Mouse (Mus musculus): ENCODE data around the gene Arhgap10.

Arhgap10 gene

DNA sequence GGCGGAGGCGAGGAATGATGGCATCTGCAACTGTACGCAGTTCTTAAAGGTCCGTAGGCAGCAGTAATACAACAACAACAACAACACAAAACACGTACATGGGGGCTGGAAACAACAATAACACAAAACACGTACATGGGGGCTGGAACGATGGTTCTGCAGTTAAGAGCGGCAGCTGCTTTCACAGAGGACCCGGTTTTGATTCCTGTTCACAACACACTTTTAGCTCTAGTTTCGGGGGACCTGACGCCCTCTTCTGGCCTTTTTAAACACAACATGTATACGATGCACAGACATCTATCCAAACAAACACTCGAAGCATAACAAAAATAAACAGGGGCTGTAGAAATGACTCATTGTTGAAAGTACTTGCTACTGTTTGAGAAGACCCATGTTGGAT, 110.9 kb downstream of the Arhgap10 start:
- no peak for DNase-seq (ENCODE audit: low spot score in 2 of 2)

DNA sequence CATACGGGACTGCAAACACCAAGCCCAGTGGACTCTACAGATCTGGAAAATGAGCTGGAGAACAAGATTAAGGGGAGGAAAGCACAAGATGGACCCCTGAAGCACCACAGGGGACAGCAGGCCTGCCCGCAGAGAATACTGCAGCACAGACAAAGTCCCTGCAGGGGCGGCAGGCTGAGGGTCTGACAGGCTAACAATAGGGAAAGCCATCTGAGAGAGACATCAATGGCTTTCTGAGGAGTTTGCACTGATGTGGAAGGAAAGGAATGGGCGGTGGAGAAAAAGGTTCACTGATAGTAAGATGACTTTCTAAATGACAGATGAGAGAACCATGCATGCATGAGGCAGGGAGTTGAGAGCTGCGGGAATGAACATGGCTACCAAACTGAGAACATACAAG, 111.3 kb downstream of the Arhgap10 start:
- DNase-seq (ENCODE audit: low spot score in 2 of 2): no peak

DNA sequence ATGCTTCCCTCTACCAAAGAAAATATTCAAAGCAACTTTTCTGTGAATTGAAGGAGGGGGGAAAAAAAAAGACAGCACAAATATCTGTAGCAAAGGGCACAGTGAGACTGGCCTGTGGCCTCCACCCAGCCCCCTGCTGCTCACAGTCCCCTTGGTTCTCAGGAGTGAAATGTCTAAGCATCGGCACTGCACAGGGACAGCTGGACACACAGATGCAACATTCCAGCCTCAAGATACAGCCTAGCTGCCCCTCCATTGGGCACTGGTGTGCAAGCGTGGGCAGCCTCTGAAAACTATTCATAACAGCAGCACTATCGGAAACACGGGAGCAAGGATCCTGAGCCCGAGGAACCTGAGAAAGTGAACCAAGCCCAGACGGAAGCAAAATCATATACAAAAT, 113.7 kb downstream of the Arhgap10 start:
- no peak for DNase-seq (ENCODE audit: low spot score in 2 of 2)

DNA sequence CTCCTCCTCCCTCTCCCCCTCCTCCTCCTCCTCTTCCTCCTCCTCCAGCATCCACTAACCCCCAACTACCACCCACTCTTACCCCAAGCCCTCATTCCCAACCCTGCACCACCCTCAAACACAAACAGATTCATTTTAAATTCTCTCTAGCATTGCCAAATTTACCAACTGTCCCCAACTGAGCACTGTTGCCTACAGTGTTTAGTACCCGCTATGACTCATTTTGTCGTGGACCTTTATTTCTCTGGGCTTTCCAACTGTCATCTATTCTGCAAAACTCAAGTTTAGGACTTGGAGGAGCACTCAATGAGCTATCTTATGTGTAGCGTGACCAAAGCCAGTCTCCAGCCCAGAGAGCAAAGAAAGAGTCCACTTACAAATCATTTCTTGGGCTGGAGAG, 115.8 kb downstream of the Arhgap10 start:
- DNase-seq (ENCODE audit: low spot score in 2 of 2): no peak

DNA sequence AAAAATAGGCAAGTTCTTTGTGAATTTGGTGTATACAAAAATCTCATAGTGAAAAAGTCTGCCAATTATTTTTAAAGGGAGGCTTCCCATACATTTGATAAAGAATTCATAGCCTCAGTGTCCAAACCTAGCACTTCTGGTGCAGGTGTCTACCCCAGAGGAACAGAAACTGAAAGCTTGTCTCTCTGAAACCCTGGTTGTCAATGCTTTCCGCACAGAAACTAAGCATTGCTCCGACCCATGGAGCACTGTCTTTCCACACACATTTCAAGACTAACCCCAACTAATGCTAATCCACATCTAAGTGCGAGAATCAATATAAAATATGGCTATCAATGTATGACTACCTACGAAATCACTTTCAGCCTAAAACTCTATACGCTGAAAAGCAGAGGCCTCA, 116.6 kb downstream of the Arhgap10 start:
- DNase-seq (ENCODE audit: low spot score in 2 of 2): no peak

GRCm38 (mm10) chr8:77384080-77384479, 133.7 kb downstream of the Arhgap10 start:
- no peak for DNase-seq (ENCODE audit: low spot score in 2 of 2)

- no peak for DNase-seq (ENCODE audit: low spot score in 2 of 2)
Observed at GRCm38 (mm10) chr8:77383671-77384070, 134.1 kb downstream of the Arhgap10 start.

- no peak for DNase-seq (ENCODE audit: low spot score in 2 of 2)
Observed at GRCm38 (mm10) chr8:77380844-77381243, 136.9 kb downstream of the Arhgap10 start.

- no peak for DNase-seq (ENCODE audit: low spot score in 2 of 2)
Observed at GRCm38 (mm10) chr8:77379300-77379699, 138.5 kb downstream of the Arhgap10 start.

- DNase-seq (ENCODE audit: low spot score in 2 of 2): peak in 1 of 2 experiments; percentile 5
Observed at GRCm38 (mm10) chr8:77376451-77376853, 141.3 kb downstream of the Arhgap10 start.

DNA sequence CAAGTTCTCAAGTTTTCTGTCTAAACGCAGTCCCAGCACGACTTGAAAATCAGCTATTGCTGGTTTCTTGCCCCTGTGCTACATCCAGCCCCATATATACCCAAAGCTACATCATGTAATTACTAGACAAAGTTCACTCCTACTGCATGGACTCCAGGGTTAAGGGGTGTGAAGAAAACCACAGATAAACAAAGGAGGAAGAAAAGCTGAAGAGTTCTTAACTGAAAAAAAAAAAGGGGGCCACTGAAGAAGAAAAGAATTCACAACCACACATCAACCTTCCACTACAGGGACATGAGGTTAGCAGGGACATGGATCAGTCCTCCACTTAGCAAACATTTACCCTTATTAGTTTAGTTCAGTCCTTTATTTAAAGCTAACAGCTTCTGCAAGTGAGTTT, 141.8 kb downstream of the Arhgap10 start:
- no peak for DNase-seq (ENCODE audit: low spot score in 2 of 2)

GRCm38 (mm10) chr8:77371006-77371405, 146.7 kb downstream of the Arhgap10 start:
- DNase-seq (ENCODE audit: low spot score in 2 of 2): no peak

- no peak for DNase-seq (ENCODE audit: low spot score in 2 of 2)
Observed at GRCm38 (mm10) chr8:77370308-77370707, 147.4 kb downstream of the Arhgap10 start.

DNA sequence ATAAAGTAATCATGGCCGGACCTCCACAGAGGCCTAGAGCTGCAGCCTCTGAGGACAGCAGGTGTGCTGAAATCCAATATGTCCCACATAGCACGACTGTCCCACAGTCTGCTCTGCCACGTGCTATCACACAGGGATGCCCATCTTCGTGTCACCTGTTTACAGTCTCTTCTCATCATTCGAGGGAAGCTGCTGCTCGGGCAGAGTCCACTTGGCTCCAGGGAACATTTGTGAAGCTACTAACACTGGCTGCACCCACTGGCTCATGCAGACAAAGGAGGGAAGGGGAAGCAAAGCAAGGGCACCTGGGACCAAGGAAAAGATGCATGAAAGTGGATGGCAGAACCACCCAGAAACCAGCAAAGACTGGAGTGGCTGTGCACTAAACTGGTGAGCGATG, 148.1 kb downstream of the Arhgap10 start:
- DNase-seq (ENCODE audit: low spot score in 2 of 2): no peak

GRCm38 (mm10) chr8:77367091-77367490, 150.7 kb downstream of the Arhgap10 start:
- DNase-seq (ENCODE audit: low spot score in 2 of 2): no peak

- no peak for DNase-seq (ENCODE audit: low spot score in 2 of 2)
Observed at GRCm38 (mm10) chr8:77366446-77366845, 151.3 kb downstream of the Arhgap10 start.

DNA sequence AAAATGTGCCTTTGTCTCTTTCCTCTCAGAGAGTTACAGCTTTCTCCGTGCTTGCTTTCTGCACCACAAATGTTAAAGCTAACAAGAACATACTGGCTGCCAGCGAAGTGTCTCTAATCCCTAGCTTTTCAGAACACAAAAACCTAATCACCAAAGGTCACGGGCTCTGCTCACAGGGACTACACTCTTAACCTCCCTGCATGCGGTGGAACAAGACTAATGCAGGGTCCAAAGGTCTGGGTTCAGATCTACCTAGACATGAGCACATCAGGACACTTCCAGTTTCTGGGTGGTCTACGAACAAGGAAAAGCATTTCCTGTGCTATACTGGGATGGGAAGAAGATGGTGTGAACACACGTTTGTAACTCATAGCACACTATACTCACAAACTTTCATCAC, 151.8 kb downstream of the Arhgap10 start:
- no peak for DNase-seq (ENCODE audit: low spot score in 2 of 2)

DNA sequence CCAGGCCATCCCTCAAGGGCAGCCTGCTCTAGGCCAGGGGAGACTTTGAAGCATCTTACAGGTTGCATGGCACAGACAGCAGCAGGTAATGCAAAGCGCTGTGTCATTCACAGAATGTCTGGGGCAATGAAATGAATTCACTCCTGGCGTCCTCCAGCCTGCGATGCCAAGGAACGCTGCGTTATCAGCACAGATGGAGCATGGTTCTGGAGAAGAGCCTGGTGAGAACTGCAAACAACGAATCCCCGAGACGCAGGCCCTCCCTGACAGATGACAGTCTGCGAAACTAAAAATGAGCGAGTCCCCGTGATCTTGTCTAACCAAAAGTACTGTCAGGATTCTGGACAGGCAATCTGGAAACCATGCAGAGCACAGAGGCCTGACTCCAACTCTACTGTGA, 153.3 kb downstream of the Arhgap10 start:
- DNase-seq (ENCODE audit: low spot score in 2 of 2): no peak

GRCm38 (mm10) chr8:77360853-77361252, 156.9 kb downstream of the Arhgap10 start:
- no peak for DNase-seq (ENCODE audit: low spot score in 2 of 2)

DNA sequence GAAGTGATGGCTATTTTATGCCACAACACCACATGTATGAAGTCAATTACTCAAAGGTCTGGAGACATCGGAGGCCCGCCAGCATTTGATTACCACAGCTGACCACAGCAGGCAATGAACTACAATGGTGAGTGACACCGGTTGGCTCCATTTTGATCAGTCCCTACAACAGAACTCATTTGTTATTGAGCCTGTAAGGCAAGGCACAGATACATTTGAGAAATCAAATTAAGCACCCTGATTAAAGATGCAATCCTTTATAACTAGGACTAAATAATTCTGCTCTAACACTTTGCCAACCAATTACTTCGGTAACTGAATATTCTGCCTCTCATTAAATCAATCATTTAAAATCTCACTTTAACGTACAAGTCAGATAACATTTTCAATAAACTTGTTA, 157.3 kb downstream of the Arhgap10 start:
- DNase-seq (ENCODE audit: low spot score in 2 of 2): no peak

GRCm38 (mm10) chr8:77357126-77357525, 160.6 kb downstream of the Arhgap10 start:
- DNase-seq (ENCODE audit: low spot score in 2 of 2): no peak

DNA sequence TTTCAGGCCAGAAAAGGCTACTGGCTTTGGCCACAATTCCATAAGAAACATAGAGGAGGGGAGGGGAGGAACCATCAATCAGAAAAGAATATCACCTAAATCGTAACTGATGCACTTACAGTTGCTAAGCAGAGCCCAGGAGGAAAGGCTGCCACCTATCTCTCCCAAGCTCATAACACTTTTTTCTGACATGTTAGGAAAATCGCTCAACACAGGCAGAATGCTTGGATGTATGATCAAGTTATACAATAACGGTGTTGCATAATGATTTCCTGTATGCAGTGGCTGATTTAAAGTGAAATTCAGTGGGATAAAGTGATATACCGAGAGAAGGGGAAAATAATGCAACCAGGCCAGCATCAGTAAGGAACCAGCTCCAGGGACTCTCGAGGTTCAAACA, 162.4 kb downstream of the Arhgap10 start:
- no peak for DNase-seq (ENCODE audit: low spot score in 2 of 2)

GRCm38 (mm10) chr8:77354189-77354588, 163.6 kb downstream of the Arhgap10 start:
- DNase-seq (ENCODE audit: low spot score in 2 of 2): no peak

DNA sequence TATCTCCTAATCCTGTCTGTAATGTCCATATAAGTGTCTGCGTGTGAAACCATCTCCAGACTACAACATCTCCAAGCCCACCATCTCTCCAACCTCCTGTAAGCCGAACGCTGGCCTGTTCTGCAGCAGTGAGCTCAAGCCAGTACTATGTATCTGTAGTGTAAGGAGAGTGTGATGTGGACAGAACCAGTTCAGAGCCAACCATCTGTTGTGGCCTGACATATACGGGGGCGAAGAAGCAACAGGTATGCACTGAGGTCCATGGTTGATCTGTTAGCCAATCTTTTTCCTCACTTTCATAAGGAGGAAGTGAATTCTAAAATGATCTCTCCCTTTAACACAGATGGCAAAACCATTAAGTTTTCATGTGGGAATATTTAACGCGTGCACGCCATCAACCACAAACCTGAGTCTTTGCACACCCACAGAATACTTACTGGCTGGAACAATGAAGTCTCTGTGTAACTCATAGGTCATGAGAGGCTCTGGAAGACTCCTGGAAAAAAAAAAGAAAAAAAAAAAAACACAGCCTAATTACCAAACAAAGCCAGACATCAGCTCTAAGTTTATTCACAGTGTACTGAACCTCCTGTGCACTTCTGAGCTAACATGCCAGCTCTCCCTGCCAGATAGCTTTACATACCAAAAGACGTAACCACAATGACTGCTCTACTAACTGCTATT, 166.4 kb downstream of the Arhgap10 start:
- no peak for DNase-seq (ENCODE audit: low spot score in 2 of 2)

Data from urinary bladder, postnatal 36 days (tissue).